Mouse (Mus musculus): Measurements from ENCODE around the gene Ankib1.
A peak's percentile ranks its signal among the peaks of the same experiment; 100 is the strongest.
"Not testable (repeated sequence)": the region's sequence is repeated elsewhere in the genome, so short reads cannot be mapped to it uniquely, and the experiment has no call there.

Gene Ankib1

DNA sequence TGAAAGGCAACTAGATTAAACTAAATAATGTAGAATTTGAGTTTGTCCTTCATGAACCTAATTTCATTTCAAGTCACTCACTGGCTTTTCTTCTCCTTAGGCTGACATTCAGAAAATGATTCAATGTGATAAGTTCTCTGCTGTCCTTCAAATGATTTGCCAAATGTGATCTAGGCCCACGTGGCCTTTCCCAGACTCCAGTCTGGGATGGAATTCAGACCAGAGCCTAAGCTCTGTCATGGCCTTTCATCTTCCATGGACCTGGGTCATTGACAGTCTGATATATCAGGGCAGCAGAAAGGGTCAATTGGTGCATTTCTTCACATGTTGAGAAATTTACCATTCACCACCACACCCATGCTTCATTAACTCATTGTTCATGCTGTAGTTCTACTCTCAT, 77.2 kb downstream of the Ankib1 start:
- no peak for DNase-seq (ENCODE audit: low spot score in 2 of 2)

DNA sequence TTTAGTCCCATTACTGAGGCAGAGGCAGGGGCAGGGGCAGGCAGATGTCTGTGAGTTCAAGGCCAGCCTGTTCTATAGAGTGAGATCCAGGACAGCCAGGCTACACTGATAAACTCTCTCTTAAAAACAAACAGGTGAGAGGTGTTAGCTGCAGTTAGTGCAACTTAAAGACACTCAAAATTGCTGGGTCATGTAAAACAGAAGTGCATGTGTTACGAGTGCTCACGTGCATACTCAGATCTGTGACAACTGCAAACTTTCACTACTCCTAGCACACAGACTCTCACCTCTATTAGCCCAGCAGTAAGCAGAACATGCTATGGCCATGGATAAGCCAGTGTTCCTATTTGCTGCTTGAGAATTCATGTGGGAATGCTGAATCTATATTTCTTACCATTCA, 79.3 kb downstream of the Ankib1 start:
- DNase-seq (ENCODE audit: low spot score in 2 of 2): no peak

DNA sequence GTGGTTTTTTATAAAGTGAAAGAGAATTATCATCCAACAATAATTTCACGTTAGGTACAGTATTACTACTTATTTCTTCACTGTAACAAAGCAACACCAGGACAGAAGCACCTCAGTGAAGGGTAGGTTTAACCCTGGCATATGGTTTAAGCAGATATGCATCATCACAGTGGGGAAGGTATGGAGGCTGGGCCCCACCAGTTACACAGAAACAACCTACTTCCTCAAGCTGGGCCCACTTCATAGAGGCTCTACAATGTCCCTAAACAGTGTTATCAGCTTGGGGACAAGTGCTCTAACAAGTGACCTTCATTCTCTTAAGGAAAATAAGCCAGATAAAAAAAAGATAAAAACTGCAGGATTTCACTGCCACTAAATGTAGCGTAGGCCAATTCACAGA, 79.9 kb downstream of the Ankib1 start:
- no peak for DNase-seq (ENCODE audit: low spot score in 2 of 2)

DNA sequence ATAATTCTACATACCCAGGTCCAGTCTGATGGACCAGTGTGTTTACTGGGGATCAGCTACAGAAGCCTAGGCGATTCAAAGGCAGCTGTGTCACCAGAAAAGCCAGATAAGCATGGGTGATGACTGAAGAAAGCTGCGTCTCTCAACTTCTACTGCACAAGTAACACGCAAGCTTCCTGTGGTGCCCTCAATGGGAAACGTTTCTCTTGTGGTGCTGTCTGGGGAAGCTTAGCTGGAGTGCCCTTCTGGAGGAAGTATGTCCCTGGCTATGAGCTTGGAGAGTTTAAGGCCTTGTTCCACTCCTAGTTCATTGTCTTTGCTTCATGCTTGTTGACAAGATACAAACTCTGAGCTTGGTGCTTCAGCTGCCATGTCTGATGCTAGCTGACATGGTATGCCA, 83.4 kb downstream of the Ankib1 start:
- no peak for DNase-seq (ENCODE audit: low spot score in 2 of 2)

DNA sequence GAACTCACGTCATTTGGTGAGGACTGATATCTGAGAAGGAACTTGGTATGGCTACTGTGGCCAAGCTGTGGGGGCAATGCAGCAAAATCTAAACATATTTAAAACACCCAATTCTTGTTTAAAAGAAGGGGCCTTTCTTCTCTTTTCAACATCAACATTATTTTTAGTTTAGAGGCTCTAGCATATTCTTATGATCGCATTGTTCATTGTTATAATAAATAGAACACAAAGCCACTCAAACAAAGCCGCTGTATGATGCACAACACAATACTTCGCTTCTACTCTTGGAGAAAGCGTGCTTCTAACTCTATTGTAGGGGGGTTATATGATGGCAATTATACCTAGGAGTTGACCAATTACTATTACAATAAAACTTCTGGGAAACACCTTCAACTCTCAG, 86.9 kb downstream of the Ankib1 start:
- no peak for DNase-seq (ENCODE audit: low spot score in 2 of 2)

DNA sequence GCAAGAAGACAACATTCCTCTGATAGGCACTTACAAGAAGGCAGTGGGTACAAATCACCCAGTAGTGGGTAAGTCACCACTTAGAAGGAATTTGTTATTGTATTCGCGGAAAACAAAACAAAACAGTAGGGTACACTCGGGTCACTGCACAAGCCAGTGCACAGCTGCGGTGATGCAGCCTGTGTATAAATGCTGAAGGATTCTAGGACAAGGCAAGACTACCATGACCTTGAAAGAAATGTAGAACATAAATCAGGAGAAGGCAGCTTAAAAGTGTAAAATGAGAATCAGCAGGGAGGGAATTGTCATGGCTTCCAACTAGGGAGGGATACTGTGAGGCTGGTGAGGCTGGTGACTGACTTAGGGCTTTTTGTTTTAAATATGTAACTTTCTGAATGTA, 100.5 kb downstream of the Ankib1 start:
- no peak for DNase-seq (ENCODE audit: low spot score in 2 of 2)

DNA sequence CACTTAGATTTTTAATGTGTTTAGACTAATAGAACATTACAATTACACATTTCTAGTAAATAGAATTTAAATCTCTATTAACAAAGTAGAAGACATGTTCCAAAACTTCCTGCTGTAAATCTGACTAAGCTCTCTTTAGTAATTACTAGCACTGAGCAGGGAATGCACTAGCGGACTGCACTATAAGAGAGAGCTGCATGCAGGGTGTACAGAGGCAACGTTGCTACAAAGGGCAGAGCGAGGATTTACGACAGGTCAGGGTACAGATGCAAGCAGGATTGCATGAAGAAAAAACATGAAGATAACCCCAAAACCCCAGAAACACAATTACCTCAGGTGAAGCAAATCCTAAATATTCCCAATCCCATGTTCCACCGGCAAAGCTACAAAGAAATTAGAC, 102.7 kb downstream of the Ankib1 start:
- no peak for DNase-seq (ENCODE audit: low spot score in 2 of 2)

DNA sequence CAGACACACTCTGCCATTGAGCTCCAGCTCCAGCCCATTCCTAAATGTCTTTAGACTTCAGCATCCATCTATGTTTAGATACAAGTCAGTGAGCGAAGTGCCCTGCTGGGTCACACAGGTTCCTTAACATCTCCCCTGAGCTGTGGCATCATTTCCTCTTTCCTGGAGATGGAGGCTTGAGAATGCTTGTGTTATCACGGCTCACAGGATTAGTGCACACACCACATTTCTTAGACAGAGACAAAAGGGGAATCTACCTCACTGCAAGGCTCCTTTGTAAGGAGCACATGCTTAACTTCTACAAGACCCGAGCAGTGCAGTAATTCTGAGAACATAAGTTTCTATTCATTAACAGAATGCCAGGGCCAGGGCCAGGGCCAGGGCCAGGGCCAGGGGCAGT, 106.7 kb downstream of the Ankib1 start:
- DNase-seq (ENCODE audit: low spot score in 2 of 2): no peak

DNA sequence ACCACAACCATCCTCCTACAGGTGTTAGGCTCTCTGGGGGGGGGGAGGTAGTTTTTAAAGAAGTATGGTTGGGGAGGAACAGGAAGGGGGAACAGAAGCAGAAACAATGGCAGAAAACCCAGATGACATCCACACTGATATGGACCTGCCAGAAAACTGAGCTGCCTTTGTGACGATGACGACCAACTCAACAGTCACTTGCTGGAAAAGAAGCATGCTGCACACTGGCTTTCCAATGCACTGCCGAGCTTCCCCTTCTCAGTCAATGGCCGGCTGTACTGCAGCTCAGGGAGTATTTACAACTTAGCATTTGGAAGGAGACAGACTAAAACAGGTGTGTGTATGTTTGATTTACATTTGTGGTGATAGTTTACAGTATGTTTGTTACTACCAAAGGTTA, 107.5 kb downstream of the Ankib1 start:
- DNase-seq (ENCODE audit: low spot score in 2 of 2): no peak

DNA sequence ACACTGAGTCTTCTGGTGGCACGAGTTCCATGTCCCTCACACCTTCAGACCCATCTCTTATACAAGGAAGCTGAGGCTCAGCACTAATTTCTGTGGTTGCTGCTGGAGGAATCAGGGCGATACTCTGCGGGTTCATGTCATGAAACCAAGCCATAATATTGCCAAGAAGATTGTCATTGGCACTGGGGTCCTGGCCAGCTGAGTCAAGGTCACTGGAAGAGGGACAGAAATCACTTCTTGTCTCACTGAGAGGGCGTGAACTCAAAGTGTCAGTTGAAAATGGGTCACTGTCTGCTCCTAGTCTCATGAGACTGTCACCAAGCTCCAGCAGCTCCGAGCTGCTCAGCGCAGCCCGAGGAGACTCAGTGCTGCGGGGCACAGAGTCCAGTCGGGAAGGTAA, 109.8 kb downstream of the Ankib1 start:
- no peak for DNase-seq (ENCODE audit: low spot score in 2 of 2)

DNA sequence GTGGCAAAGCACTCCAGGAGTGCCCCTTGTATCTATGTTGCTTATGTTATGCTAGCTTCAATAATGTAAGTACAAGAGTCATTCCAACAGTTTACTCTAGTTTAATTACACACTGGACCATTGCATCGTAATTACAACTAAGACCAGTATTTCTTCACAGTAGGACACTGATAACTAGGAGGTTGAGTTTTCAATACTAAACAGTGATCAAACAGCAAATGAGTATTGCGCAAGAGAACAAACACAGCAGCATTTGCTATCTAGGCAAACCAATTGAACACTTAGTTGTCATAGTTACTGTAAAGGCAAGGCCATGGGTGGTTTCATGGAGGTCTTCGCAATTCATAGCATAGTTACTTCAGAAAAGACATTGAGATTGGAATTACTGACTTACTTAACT, 111.4 kb downstream of the Ankib1 start:
- no peak for DNase-seq (ENCODE audit: low spot score in 2 of 2)

DNA sequence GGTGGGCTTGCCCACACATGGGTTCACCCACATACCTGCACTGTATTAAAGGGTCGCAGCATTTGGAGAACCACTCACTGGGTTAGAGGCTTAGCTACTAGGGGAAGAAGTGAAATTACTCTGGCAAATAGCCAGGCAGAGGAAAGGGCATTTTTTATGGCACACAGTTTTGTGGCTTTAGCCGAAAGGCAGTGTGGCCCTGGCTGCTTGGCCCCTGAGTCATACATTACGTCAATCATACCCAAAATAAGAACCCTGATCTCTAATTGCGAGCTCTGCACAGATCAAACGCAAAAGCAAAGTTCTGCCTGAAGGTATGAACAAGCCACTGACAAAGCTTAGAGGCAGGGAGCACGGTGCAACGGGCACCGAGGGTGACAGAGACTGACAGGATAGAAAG, 114.4 kb downstream of the Ankib1 start:
- no peak for DNase-seq (ENCODE audit: low spot score in 2 of 2)

DNA sequence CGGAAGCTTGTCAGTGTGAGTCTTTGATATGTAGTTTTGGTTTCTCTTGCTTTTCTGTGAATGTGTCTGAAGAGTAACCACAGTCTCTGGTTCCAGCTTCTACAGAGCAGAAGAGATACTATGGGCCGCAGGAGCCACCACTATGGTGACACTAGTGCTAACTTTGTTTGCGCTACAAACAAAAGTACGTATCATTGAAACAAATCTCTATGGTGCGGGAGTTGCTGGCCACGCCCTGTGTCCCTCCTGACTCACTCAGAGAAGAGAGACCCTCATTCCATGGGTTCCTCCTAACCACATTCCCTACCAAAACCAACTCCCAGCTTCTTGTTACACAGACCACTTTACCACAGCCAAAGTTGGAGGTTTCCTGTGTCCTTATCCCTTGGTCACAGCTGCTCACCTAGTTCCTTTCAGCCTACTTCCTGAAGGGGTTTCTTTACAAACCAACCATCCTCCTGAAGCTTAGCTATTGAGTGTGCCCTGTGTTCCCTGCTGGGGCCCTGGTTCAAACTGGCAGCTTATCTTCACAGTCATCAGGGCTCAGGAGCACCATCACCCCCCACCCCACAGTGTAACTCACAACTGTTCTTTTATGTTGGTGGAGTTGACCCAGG, 132.7 kb downstream of the Ankib1 start:
- no peak for DNase-seq (ENCODE audit: low spot score in 2 of 2)

DNA sequence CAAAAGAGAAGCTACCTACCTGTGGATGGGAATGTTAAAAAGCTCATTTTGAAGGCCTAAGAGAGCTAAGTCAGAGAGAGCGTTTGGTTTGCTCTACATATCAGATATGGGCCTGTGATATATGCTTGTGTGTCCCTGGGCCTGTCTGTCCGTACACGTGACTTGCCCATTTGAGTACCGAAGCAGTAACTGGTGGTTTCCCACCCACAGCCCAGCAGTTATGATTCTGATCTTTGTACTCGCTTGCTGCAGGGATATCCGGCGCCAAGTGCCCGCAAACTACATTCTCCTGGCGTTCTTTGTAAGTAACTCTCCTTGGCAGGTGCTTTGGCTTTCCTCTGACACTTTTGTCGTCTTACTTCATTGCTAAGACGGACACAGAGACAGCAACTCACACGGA, 136.1 kb downstream of the Ankib1 start:
- no peak for DNase-seq (ENCODE audit: low spot score in 2 of 2)

DNA sequence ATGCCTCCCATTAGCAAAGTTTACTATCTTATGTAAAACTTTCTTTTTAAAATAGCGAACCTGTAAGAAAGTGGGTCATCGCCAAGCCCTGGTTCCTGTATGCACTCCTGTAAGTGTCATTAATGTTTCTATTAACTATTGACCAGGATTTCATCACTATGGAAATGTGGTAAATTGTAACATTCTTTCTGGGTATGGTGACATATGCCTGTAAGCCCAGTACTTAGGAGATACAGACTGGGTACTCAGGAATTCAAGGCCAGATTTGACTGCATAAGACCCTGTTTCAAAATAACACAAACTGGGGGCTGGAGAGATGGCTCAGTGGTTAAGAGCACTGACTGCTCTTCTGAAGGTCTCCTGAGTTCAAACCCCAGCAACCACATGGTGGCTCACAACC, 137.5 kb downstream of the Ankib1 start:
- no peak for DNase-seq (ENCODE audit: low spot score in 2 of 2)

DNA sequence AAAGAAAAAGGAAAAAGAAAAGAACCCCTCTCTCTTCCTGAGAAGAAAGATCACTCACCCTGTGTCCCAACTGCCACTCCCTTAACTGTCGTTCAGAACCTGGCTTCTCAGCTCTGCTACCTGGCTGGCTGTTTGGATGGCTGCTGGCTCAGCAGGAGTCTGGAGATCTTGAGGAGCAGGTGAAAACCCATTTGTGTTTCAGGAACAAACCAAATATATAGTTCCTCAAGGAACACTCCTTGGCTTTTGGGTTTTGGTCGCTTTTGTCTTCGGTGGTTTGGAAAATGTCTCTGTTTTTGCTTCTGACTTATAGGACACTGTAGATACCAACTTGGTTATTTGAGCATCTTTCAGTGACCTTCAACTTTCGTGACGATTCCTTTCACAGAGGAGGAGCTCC, 145.6 kb downstream of the Ankib1 start, which contains the start of gene Gatad1:
Gene Gatad1 (minus strand): TSS at position 101 of the 400 bp plus-strand sequence.
- DNase-seq (ENCODE audit: low spot score in 2 of 2): no peak

DNA sequence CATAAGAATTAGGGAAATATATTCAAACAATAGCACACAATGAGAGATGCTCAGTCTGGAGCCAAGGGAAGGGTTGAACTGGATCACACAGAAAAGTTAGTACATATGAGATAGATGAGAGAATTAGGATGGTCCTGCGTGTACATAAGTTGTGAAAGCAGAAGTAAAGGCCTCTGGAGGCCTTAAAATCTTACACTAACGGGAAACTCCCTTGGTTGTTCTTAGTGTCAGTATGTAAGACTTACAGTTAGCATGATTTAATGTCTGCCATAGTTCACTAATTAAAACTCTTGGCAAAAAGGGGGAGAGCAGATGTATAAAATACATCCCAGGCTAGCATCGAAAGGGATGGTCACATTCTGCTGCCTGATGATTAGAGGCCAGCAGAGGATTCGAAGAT, 148.9 kb downstream of the Ankib1 start:
- no peak for DNase-seq (ENCODE audit: low spot score in 2 of 2)

DNA sequence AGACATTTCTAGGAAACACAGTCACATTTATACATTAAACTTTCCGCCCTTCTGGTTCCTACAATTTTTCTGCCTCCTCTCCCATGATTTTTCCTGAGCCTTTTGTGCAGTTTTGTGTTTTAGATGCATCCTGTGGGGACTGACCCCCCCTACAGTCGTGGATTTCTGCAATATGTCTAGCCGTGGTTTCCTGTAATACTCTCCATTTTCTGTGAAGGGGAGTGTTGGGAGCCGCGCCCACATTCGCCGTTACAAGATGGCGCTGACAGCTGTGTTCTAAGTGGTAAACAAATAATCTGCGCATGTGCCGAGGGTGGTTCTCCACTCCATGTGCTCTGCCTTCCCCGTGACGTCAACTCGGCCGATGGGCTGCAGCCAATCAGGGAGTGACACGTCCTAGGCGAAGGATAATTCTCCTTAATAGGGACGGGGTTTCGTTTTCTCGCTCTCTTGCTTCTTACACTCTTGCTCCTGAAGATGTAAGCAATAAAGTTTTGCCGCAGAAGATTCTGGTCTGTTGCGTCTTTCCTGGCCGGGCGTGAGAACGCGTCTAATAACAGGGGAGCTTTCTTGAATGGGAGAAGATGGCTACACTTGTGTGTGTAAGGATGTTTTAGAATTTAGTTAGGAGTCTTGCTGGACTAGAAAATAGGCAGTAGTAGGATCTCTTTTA, 149.7 kb downstream of the Ankib1 start:
- not testable (repeated sequence) for DNase-seq (ENCODE audit: low spot score in 2 of 2)

DNA sequence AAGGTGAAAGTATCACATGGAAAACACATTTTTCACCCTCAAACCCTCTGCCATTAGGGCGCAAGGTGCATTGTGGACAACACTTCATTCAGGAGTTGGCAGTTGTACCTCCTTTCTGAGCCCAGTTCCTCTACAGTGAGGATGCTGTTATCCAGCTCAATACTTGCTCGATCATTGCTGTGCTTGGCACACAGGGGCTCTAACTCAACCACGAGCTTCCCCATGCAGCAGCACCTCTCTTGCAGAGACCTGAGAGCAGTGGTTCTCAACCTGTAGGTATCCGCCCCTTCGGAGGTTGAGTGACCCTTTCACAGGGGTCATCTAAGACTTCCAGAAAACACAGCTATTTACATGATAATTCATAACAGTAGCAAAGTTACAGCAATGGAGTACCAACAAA, 151.1 kb downstream of the Ankib1 start:
- no peak for DNase-seq (ENCODE audit: low spot score in 2 of 2)

DNA sequence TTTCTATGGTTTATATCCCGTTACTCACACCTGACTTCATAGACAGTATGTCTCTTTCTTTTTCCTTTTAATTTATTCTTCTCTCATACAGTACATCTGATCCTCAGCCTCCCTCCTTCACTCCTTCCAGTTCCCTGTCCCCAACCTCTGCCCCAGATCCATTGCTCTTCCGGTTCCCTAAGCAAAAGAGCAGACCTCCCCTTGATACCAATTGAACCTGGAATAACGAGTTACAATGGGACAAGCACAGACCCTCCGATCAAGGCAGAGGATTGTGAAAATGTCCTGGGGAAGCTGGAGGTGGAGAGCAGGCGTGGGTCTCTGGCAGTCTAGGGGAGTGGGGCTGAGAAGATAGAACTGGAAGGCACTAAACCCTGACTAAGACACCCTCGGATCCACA, 151.8 kb downstream of the Ankib1 start, which contains the start of gene Tmbim7:
Gene Tmbim7 (plus strand): TSS at position 301 of the 400 bp plus-strand sequence.
- DNase-seq (ENCODE audit: low spot score in 2 of 2): no peak

DNA sequence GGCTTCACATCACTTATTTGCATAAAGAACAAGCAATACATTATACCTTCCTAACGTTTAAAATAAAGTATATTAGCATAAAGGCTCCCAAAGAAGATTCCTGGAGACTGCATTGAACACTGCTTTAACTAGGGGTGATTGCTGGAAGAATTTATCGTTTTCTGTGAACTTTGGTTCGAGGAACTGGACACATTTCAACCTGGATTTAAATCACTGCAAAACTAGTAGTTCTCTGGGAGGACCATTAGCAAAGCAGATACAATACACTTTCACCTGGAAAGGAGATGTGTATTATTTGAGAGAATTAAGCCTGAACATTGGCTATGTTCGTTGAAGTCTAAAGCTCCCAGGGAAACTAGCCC, 153.9 kb downstream of the Ankib1 start:
- no peak for DNase-seq (ENCODE audit: low spot score in 2 of 2)

DNA sequence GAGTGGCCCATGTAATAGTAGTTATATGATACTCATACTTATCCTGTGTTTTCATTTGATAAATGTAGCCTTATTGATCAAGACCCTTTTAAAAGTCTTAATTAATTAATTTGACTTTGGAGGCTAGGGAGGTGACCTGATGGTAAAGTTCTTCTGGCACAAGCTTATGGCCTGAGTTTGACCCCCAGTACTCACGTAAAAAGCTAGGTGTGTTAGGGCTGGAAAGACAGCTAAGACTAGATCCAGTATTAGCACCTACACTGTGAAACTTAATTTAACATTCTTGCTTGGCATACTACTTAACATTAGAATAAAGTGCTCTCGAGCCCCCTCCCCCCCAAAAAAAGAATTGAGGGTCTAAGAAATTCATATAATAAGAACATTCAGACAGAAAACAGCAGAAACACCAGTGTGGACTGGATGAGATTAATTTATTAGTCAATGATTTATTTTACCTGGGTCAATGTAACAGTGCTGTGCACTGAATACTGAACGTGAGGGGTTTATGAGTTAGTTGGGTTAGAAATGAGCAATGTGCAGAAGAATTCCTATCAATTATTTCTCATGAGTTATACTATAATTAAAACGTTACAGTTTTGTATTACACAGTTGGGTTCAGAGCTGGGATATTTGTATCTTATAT, 154.4 kb downstream of the Ankib1 start:
- no peak for DNase-seq (ENCODE audit: low spot score in 2 of 2)

DNA sequence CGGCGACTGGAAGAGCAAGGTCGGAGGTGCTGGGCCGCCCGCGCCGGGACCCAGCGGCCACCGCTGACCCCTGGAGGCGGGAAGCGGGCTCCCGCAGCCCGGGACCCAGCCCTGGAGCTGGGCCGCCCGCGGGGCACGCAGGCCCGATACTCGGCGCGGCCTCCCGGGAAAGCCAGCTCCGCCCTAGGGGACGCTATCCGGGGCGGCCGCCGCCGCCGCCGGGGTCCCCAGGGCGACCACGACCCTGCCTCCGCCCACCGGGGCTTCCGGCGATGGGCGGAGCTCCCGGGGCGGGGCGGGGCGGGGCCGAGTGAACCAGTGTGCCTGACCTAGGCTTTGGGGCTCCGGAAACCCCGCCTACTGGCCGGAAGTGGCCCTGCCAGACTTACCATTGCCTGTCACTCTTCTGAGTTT, 155.0 kb downstream of the Ankib1 start:
- peak; percentile 72 to 87 for DNase-seq (ENCODE audit: low spot score in 2 of 2)

Data from urinary bladder, postnatal 36 days (tissue).